Mouse (Mus musculus) midbrain, embryonic 12.5 days (tissue): ENCODE measurements around the gene Prdm9. TPM values are rescaled to one million over a fixed set of nuclear protein-coding genes. Genes with fewer than 3 reads are reported as not detected.

ENCODE experiments used
- ATAC-seq: fragments of 200-750 bp; cut with Nextera tagmentation; 2 replicates; pipeline ENCODE4 v1.8.0; 2017; ENCODE audit warnings: low read depth, moderate TSS enrichment, moderate library complexity; ENCODE audit not compliant: low FRiP score
- H3K27ac ChIP-seq: fragments of 300-500 bp; sonication (generic); replicated peaks from 2 replicates; pipeline ENCODE4 v1.5.1; 2016; ENCODE audit warnings: mild to moderate bottlenecking
- H3K27me3 ChIP-seq: fragments of 300-500 bp; sonication (generic); 2 replicates; pipeline ENCODE4 v1.6.1; 2016; ENCODE audit warnings: mild to moderate bottlenecking
- H3K36me3 ChIP-seq: fragments of 300-500 bp; sonication (generic); 2 replicates; pipeline ENCODE4 v1.6.1; 2016
- H3K4me1 ChIP-seq: fragments of 300-500 bp; sonication (generic); 2 replicates; pipeline ENCODE4 v1.6.1; 2016
- H3K4me2 ChIP-seq: fragments of 300-500 bp; sonication (generic); replicated peaks from 2 replicates; pipeline ENCODE4 v1.6.1; 2016; ENCODE audit warnings: mild to moderate bottlenecking, moderate library complexity
- H3K4me3 ChIP-seq: fragments of 300-500 bp; sonication (generic); 2 replicates; pipeline ENCODE4 v1.5.1; 2016; ENCODE audit warnings: mild to moderate bottlenecking
- H3K9ac ChIP-seq: fragments of 300-500 bp; sonication (generic); replicated peaks from 2 replicates; pipeline ENCODE4 v1.6.1; 2016; ENCODE audit warnings: mild to moderate bottlenecking, moderate library complexity
- H3K9me3 ChIP-seq: fragments of 300-500 bp; sonication (generic); 2 replicates; pipeline ENCODE4 v1.6.1; 2016; ENCODE audit warnings: mild to moderate bottlenecking
- WGBS: fragments of 180-500 bp; shearing (Covaris S2); methylation state at CpG from one replicate; pipeline ENCODE4 v1.1.7; 2016; 5-methylcytosine and 5-hydroxymethylcytosine counted together
- polyA plus RNA-seq: library from polyadenylated mRNA; unstranded; fragments of >200 nt; fragmentation: Nextera tagmentation; extraction: Ambion mirVana; gene quantifications from 2 replicates; pipeline ENCODE4 v1.2.1, GENCODE M21; 2016

Prdm9 gene
- polyA plus RNA-seq, 1 experiment from 2014 or later = 3.8 TPM

- under 1% methylated on average over 55 of the region's 55 CpGs for WGBS
- Histone ChIP-seq H3K9me3 (no peaks in the 10 kb centered on the region), H3K4me2 (peak within 1 kb of the TSS; percentile 76), H3K9ac (peak within 1 kb of the TSS; percentile 92), H3K27me3 (no peaks in the 10 kb centered on the region), H3K4me3 (peak within 1 kb of the TSS; percentile 96), H3K4me1 (peaks cover 18% of the 10 kb centered on the region), H3K27ac (peak within 1 kb of the TSS; percentile 85), H3K36me3 (peaks cover 26% of the 10 kb centered on the region)
- ATAC-seq = peak; percentile 99
These were observed 37.0 kb downstream of the Prdm9 start, which contains the start of gene Pdcd2 for GRCm38 (mm10) chr17:15526986-15527810. TSS of gene Pdcd2 (minus strand) at chr17:15527301.

DNA sequence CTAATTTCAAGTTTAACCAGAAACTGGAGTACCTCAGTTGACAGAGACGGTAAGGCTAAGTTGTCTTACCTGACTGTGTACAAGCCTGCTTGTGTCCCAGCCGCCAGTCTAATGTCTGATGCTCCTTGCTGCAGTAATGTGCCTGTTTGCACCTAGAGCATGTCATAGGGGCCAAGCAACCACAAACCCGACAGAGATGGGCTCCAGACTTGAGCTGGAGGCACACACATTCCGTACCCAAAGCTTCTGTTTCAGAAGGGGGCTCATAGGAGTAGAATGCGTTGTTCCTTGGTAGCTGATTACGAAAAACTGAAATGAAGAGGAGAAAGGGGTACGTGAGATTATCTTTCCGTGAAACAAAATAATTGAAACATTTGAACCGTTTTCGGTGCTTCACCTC is 37.9 kb downstream of the Prdm9 start:
- WGBS = 19% methylated on average over 10 of the region's 10 CpGs
- Histone ChIP-seq H3K27me3 (no peaks in the 10 kb centered on the region), H3K36me3 (peaks cover 35% of the 10 kb centered on the region), H3K4me3 (peak overlapping the region; percentile 96), H3K4me1 (peaks cover 18% of the 10 kb centered on the region), H3K9me3 (no peaks in the 10 kb centered on the region), H3K27ac (peak overlapping the region; percentile 25; the same call in 1 of the 2 replicates), H3K9ac (peak overlapping the region; percentile 92), H3K4me2 (peak overlapping the region; percentile 76)
- ATAC-seq = no peak

DNA sequence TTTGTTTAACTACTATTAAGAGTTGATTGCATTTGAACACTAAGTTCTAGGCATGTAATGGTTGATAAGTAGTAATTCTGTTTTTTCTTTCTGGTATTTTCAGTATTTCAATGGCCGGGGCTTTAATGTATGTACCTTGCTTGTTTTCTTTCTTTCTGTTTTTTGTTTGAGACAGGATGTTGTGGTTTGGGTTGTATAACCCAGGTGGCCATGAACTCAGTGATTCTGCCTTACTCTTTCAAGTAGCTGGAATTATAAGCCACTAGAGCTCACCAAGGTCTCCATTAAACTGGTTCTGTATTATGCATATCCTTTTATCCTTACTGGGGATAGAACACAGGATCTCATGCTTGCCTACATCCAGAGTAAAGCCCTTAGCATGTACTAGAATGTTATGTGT is 45.4 kb downstream of the Prdm9 start:
- no peak for ATAC-seq
- Histone ChIP-seq H3K36me3 (peaks cover 90% of the 10 kb centered on the region), H3K9me3 (no peaks in the 10 kb centered on the region), H3K4me1 (no peaks in the 10 kb centered on the region), H3K4me2 (no peak overlapping the region), H3K27ac (no peak overlapping the region), H3K9ac (no peak overlapping the region), H3K4me3 (no peak overlapping the region), H3K27me3 (no peaks in the 10 kb centered on the region)
- 100% methylated on average over 1 of the region's 1 CpGs for WGBS

DNA sequence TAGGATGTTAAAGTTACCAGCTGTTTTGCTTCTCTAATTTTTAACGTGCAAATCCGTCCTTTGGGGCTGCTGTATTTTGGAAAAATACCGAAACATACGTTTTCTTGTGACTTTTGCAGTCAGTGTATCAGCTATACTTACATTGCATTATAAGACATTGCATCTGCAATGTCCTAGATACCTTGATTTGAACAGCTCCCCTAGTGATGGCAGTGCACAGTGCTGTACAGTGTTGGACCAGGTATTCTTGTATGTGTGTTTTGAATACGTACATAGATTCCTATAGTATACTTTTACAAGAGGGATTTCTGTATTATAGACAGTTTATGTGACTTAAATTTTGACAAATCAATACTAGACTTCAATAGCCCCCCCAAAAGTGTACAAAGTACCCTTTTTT is 46.0 kb downstream of the Prdm9 start:
- ATAC-seq = no peak
- Histone ChIP-seq H3K4me1 (no peaks in the 10 kb centered on the region), H3K36me3 (peaks cover 91% of the 10 kb centered on the region), H3K4me2 (no peak overlapping the region), H3K27ac (no peak overlapping the region), H3K9me3 (no peaks in the 10 kb centered on the region), H3K9ac (no peak overlapping the region), H3K4me3 (no peak overlapping the region), H3K27me3 (no peaks in the 10 kb centered on the region)
- 95% methylated on average over 5 of the region's 5 CpGs for WGBS

- 81% methylated on average over 5 of the region's 5 CpGs for whole genome bisulfite sequencing
- H3K27me3 ChIP-seq = no peaks in the 10 kb centered on the region
- no peak overlapping the region for H3K9ac ChIP-seq
- no peak overlapping the region for H3K4me2 ChIP-seq
- H3K27ac ChIP-seq = no peak overlapping the region
- H3K36me3 ChIP-seq = peaks cover 91% of the 10 kb centered on the region
- no peaks in the 10 kb centered on the region for H3K9me3 ChIP-seq
- no peaks in the 10 kb centered on the region for H3K4me1 ChIP-seq
- ATAC-seq = no peak
- H3K4me3 ChIP-seq = no peak overlapping the region
These were observed 46.4 kb downstream of the Prdm9 start for GRCm38 (mm10) chr17:15517776-15518175.

DNA sequence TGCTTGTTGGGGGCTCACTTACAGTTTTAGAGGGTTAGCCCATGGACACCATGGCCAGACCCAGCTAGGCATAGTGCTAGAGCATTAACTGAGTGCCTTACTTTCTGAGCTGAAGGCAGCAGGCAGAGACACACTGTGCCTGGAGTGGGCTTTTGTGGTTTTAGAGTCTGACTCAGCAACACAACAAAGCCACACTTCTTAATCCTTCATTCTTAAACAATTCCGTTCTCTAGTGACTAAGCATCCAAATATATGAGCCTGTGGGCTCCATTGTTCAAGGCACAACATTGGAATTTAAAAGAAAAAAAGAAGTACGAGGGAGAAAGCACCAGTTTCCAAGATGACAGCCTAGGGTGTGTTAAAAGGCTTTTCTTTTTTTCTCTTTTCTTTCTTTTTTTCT is 53.5 kb downstream of the Prdm9 start:
- H3K4me1 ChIP-seq = no peaks in the 10 kb centered on the region
- ATAC-seq = no peak
- 0 out of 2 replicates have a peak, but pooled peaks cover 4% of the 10 kb centered on the region for H3K9me3 ChIP-seq
- H3K9ac ChIP-seq = no peak overlapping the region
- no peaks in the 10 kb centered on the region for H3K27me3 ChIP-seq
- H3K27ac ChIP-seq = no peak overlapping the region
- WGBS = 73% methylated on average over 2 of the region's 2 CpGs
- no peak overlapping the region for H3K4me3 ChIP-seq
- H3K4me2 ChIP-seq = no peak overlapping the region
- H3K36me3 ChIP-seq = peaks cover 94% of the 10 kb centered on the region

- Histone ChIP-seq H3K4me2 (peak within 1 kb of the TSS; percentile 82), H3K4me3 (peak within 1 kb of the TSS; percentile 98), H3K9me3 (no peaks in the 10 kb centered on the region), H3K36me3 (peaks cover 16% of the 10 kb centered on the region), H3K27ac (peak within 1 kb of the TSS; percentile 96), H3K4me1 (peaks cover 32% of the 10 kb centered on the region), H3K9ac (peak within 1 kb of the TSS; percentile 93), H3K27me3 (no peaks in the 10 kb centered on the region)
- ATAC-seq = peak; percentile 94
- WGBS = under 1% methylated on average over 63 of the region's 63 CpGs
These were observed 64.3 kb downstream of the Prdm9 start, which contains the start of the genes Psmb1 and Tbp for GRCm38 (mm10) chr17:15499656-15500394. TSS of gene Psmb1 (minus strand) at chr17:15499751. TSS of gene Tbp (plus strand) at chr17:15499888.

- Histone ChIP-seq H3K4me2 (peak overlapping the region; percentile 82), H3K9me3 (no peaks in the 10 kb centered on the region), H3K36me3 (peaks cover 14% of the 10 kb centered on the region), H3K4me3 (peak overlapping the region; percentile 91), H3K27ac (no peak overlapping the region), H3K27me3 (no peaks in the 10 kb centered on the region), H3K4me1 (peaks cover 32% of the 10 kb centered on the region), H3K9ac (no peak overlapping the region)
- ATAC-seq = no peak
- 46% methylated on average over 7 of the region's 7 CpGs for WGBS
These were observed 65.4 kb downstream of the Prdm9 start for GRCm38 (mm10) chr17:15498753-15499113.

DNA sequence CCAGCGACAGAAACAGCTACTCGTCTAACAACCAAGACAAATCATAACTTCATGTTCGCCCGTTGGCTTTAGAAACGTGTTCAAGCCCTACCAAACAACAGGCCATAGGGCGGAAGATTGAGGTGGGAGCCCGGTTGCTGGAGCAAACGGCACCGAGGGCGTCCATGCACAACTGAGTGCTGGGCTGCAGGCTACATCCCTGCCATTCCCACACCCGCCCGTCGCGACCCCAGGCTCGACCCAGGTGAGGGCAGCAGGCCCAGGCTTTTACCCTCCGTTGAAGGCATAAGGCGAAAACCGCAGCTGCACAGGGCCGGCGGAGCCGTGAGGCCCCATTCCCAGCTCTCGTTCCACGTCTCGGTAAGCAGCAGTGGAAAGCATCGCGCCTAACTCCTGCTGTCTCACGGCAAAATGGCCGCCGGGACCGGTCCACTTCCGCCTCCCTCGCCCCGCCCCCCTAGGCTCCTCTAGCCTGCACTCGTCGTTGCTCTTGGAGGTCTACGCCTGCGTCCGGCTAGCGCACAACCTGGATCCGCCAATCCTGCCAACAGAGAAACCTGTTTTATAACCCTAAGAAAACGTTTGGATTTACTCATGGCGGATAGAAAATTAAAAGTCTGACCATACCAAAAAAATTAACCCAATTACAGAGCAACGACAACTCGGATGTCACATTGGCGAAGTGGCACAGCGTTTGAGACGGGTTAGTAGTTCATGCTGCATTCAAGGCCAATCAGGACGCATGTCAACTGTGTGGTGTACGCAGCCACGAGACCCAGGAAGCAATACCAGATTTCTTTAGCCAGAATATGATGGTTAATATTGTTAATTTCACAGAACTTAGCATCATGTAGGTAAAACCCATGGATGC is 66.0 kb downstream of the Prdm9 start:
- peak; percentile 95 for ATAC-seq

More for the DNA sequence above, 66.0 kb downstream of the Prdm9 start:
- no peaks in the 10 kb centered on the region for H3K27me3 ChIP-seq
- no peaks in the 10 kb centered on the region for H3K9me3 ChIP-seq
- peak overlapping the region; percentile 85 for H3K9ac ChIP-seq
- peak overlapping the region; percentile 91 for H3K4me3 ChIP-seq
- under 1% methylated on average over 50 of the region's 50 CpGs for WGBS
- H3K4me1 ChIP-seq = peaks cover 32% of the 10 kb centered on the region
- H3K27ac ChIP-seq = peak overlapping the region; percentile 96
- peak overlapping the region; percentile 82 for H3K4me2 ChIP-seq
- H3K36me3 ChIP-seq = peaks cover 18% of the 10 kb centered on the region
